Mouse (Mus musculus) heart, adult 2 months (tissue): ENCODE measurements around the gene Mtmr3.
"Not testable (repeated sequence)": the region's sequence is repeated elsewhere in the genome, so short reads cannot be mapped to it uniquely, and the experiment has no call there.

Source experiments
- CTCF ChIP-seq: fragments of 200-600 bp; IDR thresholded peaks from 2 replicates; pipeline ENCODE4 v1.8.1; 2022; ENCODE audit warnings: antibody characterized with exemption, mild to moderate bottlenecking, moderate library complexity
- POLR2A ChIP-seq: fragments of 200-500 bp; IDR thresholded peaks from 2 replicates; pipeline ENCODE4 v1.6.1; 2011; ENCODE audit warnings: mild to moderate bottlenecking, low read depth, low read length, control low read depth; ENCODE audit not compliant: insufficient read depth

- TF ChIP-seq CTCF, POLR2A: not testable (repeated sequence)
These were observed 50.1 kb downstream of the Mtmr3 start for GRCm38 (mm10) chr11:4544627-4544921.
